Mouse (Mus musculus) left cerebral cortex, postnatal 10 days (tissue): ENCODE results near the gene Cybb. TPM values are rescaled to one million over a fixed set of nuclear protein-coding genes. Genes with fewer than 3 reads are reported as not detected.

ENCODE experiments used
- total RNA-seq, 2 experiments: library from RNA; stranded (reverse); gene quantifications; 2 replicates each; pipeline ENCODE4 v1.2.3; 2021

The Cybb gene
- total RNA-seq, 2 experiments from 2014 or later: 0.17 to 0.30 TPM

Other genes with a start within 250 kb of the Cybb start
- not detected for gene Gm14862, start 230.9 kb downstream of the Cybb start, total RNA-seq
- 10 to 100 TPM; 12.7 to 13.6 TPM for gene Xk, start 215.0 kb downstream of the Cybb start, total RNA-seq
- not detected for gene H2al1m, start 204.0 kb downstream of the Cybb start, total RNA-seq
- not detected for gene H2al1k, start 137.1 kb downstream of the Cybb start, total RNA-seq
- gene H2al1o, start 84.6 kb upstream of the Cybb start, total RNA-seq: not detected
- gene Dynlt3, start 175.2 kb upstream of the Cybb start, total RNA-seq: 100 to 1,000 TPM in 1 of 2 experiments, 10 to 100 TPM in 1; 97.5 to 108 TPM